Mouse (Mus musculus) Patski (cell line): ENCODE data around the gene Ckap5. TPM values are rescaled to one million over a fixed set of nuclear protein-coding genes. Genes with fewer than 3 reads are reported as not detected.
"Not testable (repeated sequence)": the region's sequence is repeated elsewhere in the genome, so short reads cannot be mapped to it uniquely, and the experiment has no call there.

Experiments
- ATAC-seq: fragments of 100-300 bp; one replicate; pipeline ENCODE4 v1.8.0; 2021
- CTCF ChIA-PET: fragments of 350-600 bp; sonication (Branson Sonifier 250); formaldehyde crosslinking; loops from one replicate; lab custom pipeline; 2022; ENCODE audit warnings: inconsistent platforms; lab: Charles Lee
- POLR2A ChIA-PET: fragments of 350-600 bp; sonication (Branson Sonifier 250); formaldehyde crosslinking; loops from one replicate; lab custom pipeline; 2022; ENCODE audit warnings: antibody characterized with exemption, inconsistent platforms; lab: Charles Lee
- DNase-seq: peaks from one replicate; pipeline ENCODE4 v3.0.0-alpha.2; 2011; ENCODE audit warnings: low read depth, low spot score
- H3K27me3 ChIP-seq: fragments of 371-371 bp; one replicate; pipeline ENCODE4 v1.5.1; 2021
- CTCF ChIP-seq: fragments of 100-300 bp; IDR thresholded peaks from one replicate; pipeline ENCODE4 v1.5.1; 2021
- in situ Hi-C: fragments of 300-500 bp; cut with MboI; formaldehyde crosslinking; loops from 3 replicates; pipeline ENCODE4 v1.11.1; 2018; ENCODE audit warnings: low pct_unique_long_range_greater_than_20kb, mixed read lengths
- polyA plus RNA-seq: library from polyadenylated mRNA; unstranded; gene quantifications from one replicate; pipeline ENCODE4 v1.2.3, GENCODE M21; 2021

Ckap5 gene
- polyA plus RNA-seq, 1 experiment from 2014 or later = 58.1 TPM

- DNase-seq = no peak
- CTCF ChIA-PET = interaction anchor here (0.9 kb wide), 1 partner anchor 29 kb away, joined by 3 read pairs; no protein-coding TSS in a partner anchor
- in situ Hi-C loops = no loop called here
- no peaks in the 10 kb centered on the region for H3K27me3 ChIP-seq
- no peak for TF ChIP-seq CTCF
- no peak for ATAC-seq
- POLR2A ChIA-PET = no interaction called here
Measured at GRCm38 (mm10) chr2:91498093-91498719, 28.4 kb upstream of the Ckap5 start.

- H3K27me3 ChIP-seq = no peaks in the 10 kb centered on the region
- POLR2A ChIA-PET = no interaction called here
- no peak for ATAC-seq
- in situ Hi-C loops = no loop called here
- no peak for TF ChIP-seq CTCF
- DNase-seq = no peak
- CTCF ChIA-PET = no interaction called here
Measured at GRCm38 (mm10) chr2:91508076-91508475, 18.5 kb upstream of the Ckap5 start.

- in situ Hi-C loops = no loop called here
- ChIA-PET CTCF (no interaction called here), POLR2A (no interaction called here)
- H3K27me3 ChIP-seq = no peaks in the 10 kb centered on the region
- TF ChIP-seq CTCF = no peak
- DNase-seq (no peak), ATAC-seq (no peak)
Measured at GRCm38 (mm10) chr2:91517186-91517585, 9.4 kb upstream of the Ckap5 start.

GRCm38 (mm10) chr2:91527147-91527486, 555 bp downstream of the Ckap5 start:
- DNase-seq (no peak), ATAC-seq (peak; percentile 45)
- in situ Hi-C loops = no loop called here
- ChIA-PET CTCF (interaction anchor here (0.9 kb wide), 1 partner anchor 29 kb away, joined by 3 read pairs; no protein-coding TSS in a partner anchor), POLR2A (interaction anchor here (0.5 kb wide), 1 partner anchor 246 kb away, joined by 3 read pairs; no protein-coding TSS in a partner anchor)
- H3K27me3 ChIP-seq = no peaks in the 10 kb centered on the region
- no peak for TF ChIP-seq CTCF

GRCm38 (mm10) chr2:91537588-91538205, 11.1 kb downstream of the Ckap5 start:
- DNase-seq (no peak), ATAC-seq (peak; percentile 94)
- ChIA-PET POLR2A (no interaction called here), CTCF (interaction anchor here (0.7 to 1.4 kb wide), 2 partner anchors 18 to 59 kb away, joined by 3 read pairs; no protein-coding TSS in a partner anchor)
- no peak for TF ChIP-seq CTCF
- in situ Hi-C loops = no loop called here
- H3K27me3 ChIP-seq = no peaks in the 10 kb centered on the region

- H3K27me3 ChIP-seq = no peaks in the 10 kb centered on the region
- no peak for TF ChIP-seq CTCF
- no peak for ATAC-seq
- DNase-seq = no peak
- POLR2A ChIA-PET = no interaction called here
- in situ Hi-C loops = no loop called here
- CTCF ChIA-PET = no interaction called here
Measured at GRCm38 (mm10) chr2:91568125-91568524, 41.6 kb downstream of the Ckap5 start.

GRCm38 (mm10) chr2:91580894-91581293, 54.3 kb downstream of the Ckap5 start:
- no peaks in the 10 kb centered on the region for H3K27me3 ChIP-seq
- POLR2A ChIA-PET = no interaction called here
- DNase-seq (no peak), ATAC-seq (no peak)
- CTCF ChIA-PET = no interaction called here
- no peak for TF ChIP-seq CTCF
- in situ Hi-C loops = no loop called here

- POLR2A ChIA-PET = no interaction called here
- no peaks in the 10 kb centered on the region for H3K27me3 ChIP-seq
- no peak for ATAC-seq
- no peak for TF ChIP-seq CTCF
- no peak for DNase-seq
- CTCF ChIA-PET = no interaction called here
- in situ Hi-C loops = no loop called here
Measured at GRCm38 (mm10) chr2:91586242-91586641, 59.7 kb downstream of the Ckap5 start.

GRCm38 (mm10) chr2:91600475-91600874, 73.9 kb downstream of the Ckap5 start:
- no peak for ATAC-seq
- DNase-seq = no peak
- ChIA-PET CTCF (interaction anchor here (1.3 kb wide), 2 partner anchors 31 to 47 kb away, joined by 3 read pairs; no protein-coding TSS in a partner anchor), POLR2A (no interaction called here)
- no peak for TF ChIP-seq CTCF
- in situ Hi-C loops = no loop called here
- no peaks in the 10 kb centered on the region for H3K27me3 ChIP-seq

- no peaks in the 10 kb centered on the region for H3K27me3 ChIP-seq
- TF ChIP-seq CTCF = peak; percentile 19
- no peak for ATAC-seq
- POLR2A ChIA-PET = no interaction called here
- CTCF ChIA-PET = no interaction called here
- no peak for DNase-seq
- in situ Hi-C loops = no loop called here
Measured at GRCm38 (mm10) chr2:91602389-91602788, 75.8 kb downstream of the Ckap5 start.

- ATAC-seq, in situ Hi-C loops, DNase-seq, CTCF ChIA-PET, POLR2A ChIA-PET, H3K27me3 ChIP-seq: not testable (repeated sequence)
- peak; percentile 26 for TF ChIP-seq CTCF
Measured at GRCm38 (mm10) chr2:91609370-91609769, 82.8 kb downstream of the Ckap5 start.
